Mouse (Mus musculus) embryonic fibroblast, embryonic 13.5 days (primary cell): ENCODE measurements around the gene Mdp1. TPM values are rescaled to one million over a fixed set of nuclear protein-coding genes. Genes with fewer than 3 reads are reported as not detected.

Experiments
- H3K27ac ChIP-seq: 2 replicates; pipeline ENCODE4 v1.5.1; 2012; ENCODE audit warnings: low read length, control low read depth, inconsistent platforms; ENCODE audit not compliant: insufficient read depth
- H3K4me1 ChIP-seq: 2 replicates; pipeline ENCODE4 v1.6.1; 2011; ENCODE audit warnings: low read length; ENCODE audit not compliant: control insufficient read depth, insufficient read depth
- H3K4me3 ChIP-seq: 2 replicates; pipeline ENCODE4 v1.5.1; 2011; ENCODE audit warnings: mild to moderate bottlenecking, control low read depth, low read length; ENCODE audit not compliant: insufficient read depth
- CTCF ChIP-seq: IDR thresholded peaks from 2 replicates; pipeline ENCODE4 v1.5.1; 2011; ENCODE audit warnings: mild to moderate bottlenecking, control low read depth, low read length, moderate library complexity, borderline replicate concordance; ENCODE audit not compliant: insufficient read depth
- POLR2A ChIP-seq: IDR thresholded peaks from 2 replicates; pipeline ENCODE4 v1.6.1; 2011; ENCODE audit warnings: low read depth, mild to moderate bottlenecking, control low read depth, low read length, moderate library complexity
- polyA plus RNA-seq: library from polyadenylated mRNA; stranded (reverse); fragments of >200 nt; gene quantifications from 2 replicates; pipeline ENCODE4 v1.2.4, GENCODE M21; 2011; ENCODE audit warnings: low read depth; ENCODE audit not compliant: missing spikeins, insufficient read length

Mdp1 gene
- polyA plus RNA-seq, 1 experiment, result 28.9 TPM

- Histone ChIP-seq H3K27ac (peak overlapping the region; percentile 4; the same call in 1 of the 2 replicates), H3K4me3 (peak overlapping the region; percentile 83), H3K4me1 (no peaks in the 10 kb centered on the region)
- TF ChIP-seq POLR2A (no peak), CTCF (no peak)
Observed at GRCm38 (mm10) chr14:55644261-55644888, 15.9 kb downstream of the Mdp1 start.

GRCm38 (mm10) chr14:55643060-55643907 is 17.0 kb downstream of the Mdp1 start, which contains the start of gene Tm9sf1:
TSS of gene Tm9sf1 (minus strand) at chr14:55643806.
- Histone ChIP-seq H3K27ac (peak within 1 kb of the TSS; percentile 92), H3K4me3 (peak within 1 kb of the TSS; percentile 83), H3K4me1 (no peaks in the 10 kb centered on the region)
- TF ChIP-seq CTCF (no peak), POLR2A (peak; percentile 49)

GRCm38 (mm10) chr14:55642679-55643059 is 17.6 kb downstream of the Mdp1 start:
- TF ChIP-seq CTCF (no peak), POLR2A (no peak)
- H3K4me1 ChIP-seq, result no peaks in the 10 kb centered on the region
- H3K4me3 ChIP-seq, result peak overlapping the region; percentile 83
- H3K27ac ChIP-seq, result peak overlapping the region; percentile 92

- Histone ChIP-seq H3K4me3 (no peak overlapping the region), H3K27ac (no peak overlapping the region), H3K4me1 (no peaks in the 10 kb centered on the region)
- TF ChIP-seq POLR2A, result no peak
- TF ChIP-seq CTCF, result no peak
Observed at GRCm38 (mm10) chr14:55641291-55641690, 19.0 kb downstream of the Mdp1 start.

GRCm38 (mm10) chr14:55640816-55641215 is 19.5 kb downstream of the Mdp1 start:
- Histone ChIP-seq H3K4me3 (no peak overlapping the region), H3K4me1 (no peaks in the 10 kb centered on the region), H3K27ac (no peak overlapping the region)
- TF ChIP-seq CTCF (no peak), POLR2A (no peak)

GRCm38 (mm10) chr14:55637795-55638194 is 22.5 kb downstream of the Mdp1 start, which contains the start of gene Gm49378:
TSS of gene Gm49378 (minus strand) at chr14:55637895.
- no peak for TF ChIP-seq POLR2A
- TF ChIP-seq CTCF, result no peak
- Histone ChIP-seq H3K4me1 (0 out of 2 replicates have a peak, but pooled peaks cover 4% of the 10 kb centered on the region), H3K4me3 (no peak within 1 kb of the TSS), H3K27ac (no peak within 1 kb of the TSS)

GRCm38 (mm10) chr14:55635523-55636007 is 24.7 kb downstream of the Mdp1 start, which contains the start of gene Ipo4:
TSS of gene Ipo4 (minus strand) at chr14:55635957.
- no peak for TF ChIP-seq CTCF
- TF ChIP-seq POLR2A, result peak; percentile 83
- peak within 1 kb of the TSS; percentile 84 for H3K27ac ChIP-seq
- H3K4me3 ChIP-seq, result peak within 1 kb of the TSS; percentile 85
- H3K4me1 ChIP-seq, result 0 out of 2 replicates have a peak, but pooled peaks cover 4% of the 10 kb centered on the region

- Histone ChIP-seq H3K4me3 (peak overlapping the region; percentile 85), H3K27ac (peak overlapping the region; percentile 84)
Observed at GRCm38 (mm10) chr14:55634874-55635522, 25.3 kb downstream of the Mdp1 start.

GRCm38 (mm10) chr14:55629312-55629711 is 31.0 kb downstream of the Mdp1 start:
- 0 out of 2 replicates have a peak, but pooled peaks cover 4% of the 10 kb centered on the region for H3K4me1 ChIP-seq
- H3K4me3 ChIP-seq, result no peak overlapping the region
- TF ChIP-seq CTCF (peak; percentile 84; the same call in 1 of the 2 replicates), POLR2A (no peak)
- no peak overlapping the region for H3K27ac ChIP-seq

More at GRCm38 (mm10) chr14:55634874-55635522, 25.3 kb downstream of the Mdp1 start:
- H3K4me1 ChIP-seq, result 0 out of 2 replicates have a peak, but pooled peaks cover 4% of the 10 kb centered on the region
- no peak for TF ChIP-seq POLR2A
- TF ChIP-seq CTCF, result no peak
